Mouse (Mus musculus) left cerebral cortex, adult 8-10 months (tissue): ENCODE measurements around the gene Rps3a1. TPM values are rescaled to one million over a fixed set of nuclear protein-coding genes. Genes with fewer than 3 reads are reported as not detected.

Experiments
- DNase-seq, 2 experiments: peaks; one replicate each; pipeline ENCODE4 v3.0.0; 2022; ENCODE audit warnings: low spot score in 2 of 2
- total RNA-seq, 4 experiments: library from RNA; stranded (reverse); gene quantifications; 2 replicates each; pipeline ENCODE4 v1.2.4; 2022

The Rps3a1 gene
- 100 to 1,000 TPM; 417 to 460 (median 449) TPM for total RNA-seq

DNA sequence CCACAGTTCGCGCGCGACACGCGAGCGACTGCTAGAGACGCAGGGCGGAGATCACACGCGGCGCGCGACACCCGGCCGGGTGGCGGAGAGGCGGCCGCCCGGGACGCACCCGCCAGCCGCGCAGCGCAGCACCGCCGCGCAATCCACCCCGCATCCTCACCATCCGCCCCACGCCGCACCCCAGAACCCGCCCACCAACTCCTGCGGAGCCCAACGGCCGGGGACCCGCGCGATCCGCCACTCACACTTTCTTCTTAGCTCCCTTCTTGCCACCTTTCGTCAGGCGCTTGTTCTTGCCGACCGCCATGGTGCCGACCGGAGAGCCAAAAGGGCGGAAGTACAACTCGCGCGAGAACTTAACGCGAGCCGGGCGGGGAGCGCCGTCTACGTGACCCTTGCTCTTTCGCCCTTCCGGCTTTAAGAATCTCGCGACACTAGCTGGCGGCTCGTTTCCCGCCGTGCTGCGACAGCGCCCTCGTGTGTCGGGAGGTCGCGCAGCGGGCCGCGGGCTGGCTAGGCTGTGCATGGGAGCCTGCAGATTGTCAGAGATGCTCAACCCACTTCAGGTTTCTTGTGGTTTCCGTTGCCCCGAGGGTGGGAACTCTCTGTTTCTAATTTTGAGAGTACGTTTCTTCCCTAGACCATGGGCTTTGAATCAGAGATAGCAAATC, at the start of gene Rps3a1:
TSS of gene Rps3a1 (minus strand) at position 440 of the 671 bp plus-strand sequence.
- peak; percentile 97 to 100 for DNase-seq

- no peak for DNase-seq
Observed at GRCm38 (mm10) chr3:86187736-86188389, 45.4 kb upstream of the Rps3a1 start.

DNA sequence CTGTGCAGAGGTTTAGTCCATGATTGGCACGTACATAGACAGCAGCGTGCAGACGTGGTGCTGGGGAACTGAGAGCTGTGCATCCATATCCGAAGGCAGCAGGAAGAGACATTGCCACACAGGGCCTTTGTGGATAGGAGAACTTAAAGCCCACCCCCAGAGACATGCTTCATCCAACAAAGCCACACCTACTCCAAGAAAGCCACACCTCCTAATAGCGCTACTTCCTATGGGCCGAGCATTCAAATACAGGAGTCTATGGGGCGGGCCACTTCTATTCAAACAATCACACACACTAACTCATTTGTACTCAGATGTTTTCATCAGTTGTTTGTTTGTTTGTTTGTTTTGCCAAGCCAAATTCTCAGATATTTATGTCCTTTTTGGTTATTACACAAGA, 42.0 kb upstream of the Rps3a1 start:
- DNase-seq, result no peak

- no peak for DNase-seq
Observed at GRCm38 (mm10) chr3:86181107-86181506, 38.6 kb upstream of the Rps3a1 start.

GRCm38 (mm10) chr3:86179714-86180113, 37.2 kb upstream of the Rps3a1 start:
- DNase-seq, result no peak

DNA sequence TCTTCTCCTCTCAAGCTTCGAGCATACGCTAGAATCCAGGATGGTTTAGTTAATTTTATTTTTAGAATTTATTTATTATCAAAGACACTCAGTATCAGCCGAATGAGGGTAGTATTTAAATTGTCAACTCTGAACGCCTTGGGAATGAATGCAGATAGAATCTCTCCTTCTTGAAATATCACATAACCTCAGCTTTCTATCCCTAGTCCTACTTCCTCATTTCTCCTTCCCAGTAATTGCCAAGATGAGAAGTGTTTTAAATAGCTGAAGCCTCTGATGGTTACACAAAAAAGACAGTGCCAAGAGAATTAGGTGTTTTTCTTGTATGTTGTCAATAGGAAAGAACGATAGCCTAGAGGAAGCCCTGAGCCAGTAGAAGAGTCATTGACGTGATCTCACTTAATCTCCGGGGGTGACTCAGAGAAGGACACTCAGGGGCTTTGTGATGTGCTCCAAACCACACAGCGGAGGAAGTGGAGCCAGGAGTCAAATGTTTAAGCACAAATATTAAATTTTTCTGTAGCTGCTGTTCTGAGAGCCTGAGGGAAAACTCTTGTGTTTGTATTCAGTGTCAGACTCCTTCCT, 26.4 kb upstream of the Rps3a1 start:
- DNase-seq, result no peak

GRCm38 (mm10) chr3:86149521-86149920, 7.0 kb upstream of the Rps3a1 start:
- DNase-seq, result no peak

DNA sequence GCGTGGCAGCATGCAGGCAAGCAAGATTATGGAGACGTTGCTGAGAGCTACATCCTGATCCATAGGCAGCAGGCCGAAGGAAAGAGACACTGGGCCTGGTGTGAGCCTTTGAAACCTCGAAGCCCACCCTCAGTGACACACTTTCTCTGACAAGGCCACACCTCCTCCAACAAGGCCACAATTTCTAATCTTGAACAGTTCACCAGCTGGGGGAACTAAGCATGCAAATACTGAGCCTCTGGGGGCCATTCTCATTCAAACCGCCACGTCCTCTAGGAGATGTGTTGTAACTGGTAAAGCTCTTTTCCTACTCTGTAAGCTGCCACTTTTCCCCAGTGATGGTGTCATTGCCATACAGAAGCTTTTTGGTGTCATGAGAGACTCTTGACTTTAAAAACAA, 6.6 kb upstream of the Rps3a1 start:
- DNase-seq, result no peak

DNA sequence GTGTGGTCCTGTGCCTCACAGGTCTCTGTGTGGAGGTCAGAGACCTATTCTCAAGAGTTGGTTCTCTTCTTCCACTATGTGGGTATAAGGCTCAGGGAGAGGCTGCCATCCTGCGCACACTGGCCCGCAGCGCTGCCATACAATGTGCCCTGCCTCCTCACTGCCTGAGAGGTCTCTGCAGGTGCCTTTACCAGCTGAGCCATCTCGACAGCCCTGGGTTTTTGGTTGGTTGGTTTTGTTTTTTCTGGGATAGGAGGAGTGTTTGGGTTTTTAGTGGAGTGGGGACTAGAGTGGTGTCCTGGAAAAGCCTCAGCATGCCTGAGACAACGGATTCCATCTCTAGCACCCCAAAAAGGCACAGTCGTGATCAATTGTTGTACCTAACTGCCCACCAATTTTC, 841 bp upstream of the Rps3a1 start:
- DNase-seq, result no peak

- DNase-seq, result no peak
Observed at GRCm38 (mm10) chr3:86142934-86143317, 424 bp upstream of the Rps3a1 start.

GRCm38 (mm10) chr3:86141886-86142262, 628 bp downstream of the Rps3a1 start:
- peak in 1 of 2 experiments; percentile 14 for DNase-seq

GRCm38 (mm10) chr3:86141366-86141765, 1.1 kb downstream of the Rps3a1 start:
- no peak for DNase-seq

GRCm38 (mm10) chr3:86139660-86140059, 2.8 kb downstream of the Rps3a1 start:
- no peak for DNase-seq

DNA sequence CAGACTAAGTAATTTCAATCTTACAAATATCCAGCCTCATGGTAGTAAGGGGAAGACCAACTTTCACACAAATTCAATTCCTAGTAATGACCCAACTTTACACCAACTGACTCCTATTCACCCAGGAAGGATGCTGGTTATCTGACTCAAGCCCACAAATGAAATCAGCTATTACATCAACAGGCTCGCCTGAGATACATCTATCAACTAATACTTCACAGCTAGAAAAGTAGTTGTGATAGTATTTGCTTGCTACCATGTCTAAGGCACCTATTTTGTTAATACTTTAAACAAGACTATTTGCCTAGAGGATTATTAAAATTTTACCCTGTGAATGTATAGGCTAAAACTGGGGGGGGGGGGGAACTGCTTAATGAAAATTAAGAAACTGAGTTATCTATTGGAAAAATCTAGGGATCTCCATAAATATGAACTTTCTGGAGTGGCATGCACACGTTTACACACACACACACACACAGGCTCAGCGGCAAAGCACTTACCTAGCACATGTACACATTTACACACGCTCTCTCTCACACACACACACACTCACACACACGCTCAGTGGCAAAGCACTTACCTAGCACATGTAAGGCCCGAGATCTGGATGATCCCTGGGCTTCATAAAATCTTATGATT, 5.4 kb downstream of the Rps3a1 start:
- no peak for DNase-seq

GRCm38 (mm10) chr3:86135886-86136563, 6.5 kb downstream of the Rps3a1 start:
- no peak for DNase-seq

DNA sequence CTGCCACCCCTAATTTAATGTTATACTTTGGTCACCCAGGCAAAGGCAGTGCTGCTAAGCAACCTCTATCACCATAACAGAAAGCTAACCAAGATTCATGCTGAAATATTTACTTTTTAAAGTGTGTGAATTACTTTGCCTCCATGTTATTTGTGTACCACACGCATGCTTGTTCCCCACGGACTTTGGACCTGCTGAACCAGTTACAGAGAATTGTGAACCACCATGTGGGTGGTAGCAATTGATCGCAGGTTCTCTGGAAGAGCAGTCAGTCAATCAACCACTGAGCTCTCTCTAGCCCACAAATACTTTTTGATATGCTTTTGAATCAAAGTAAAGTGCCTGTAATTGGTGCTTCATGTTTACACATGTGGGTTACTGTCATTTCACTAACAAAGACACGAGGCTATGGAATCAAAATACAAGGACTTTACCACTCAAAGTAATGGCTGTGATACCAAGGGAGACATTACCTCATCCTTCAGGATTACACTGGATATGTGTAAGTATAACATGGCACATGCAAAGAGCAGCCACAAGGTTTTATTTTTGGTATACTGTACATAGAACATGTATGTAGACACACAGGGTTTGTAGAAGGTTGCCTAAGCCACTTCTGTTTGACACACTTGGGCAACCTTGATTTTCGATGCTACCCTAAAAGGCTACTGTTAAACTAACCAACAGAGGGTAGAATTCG, 7.4 kb downstream of the Rps3a1 start:
- DNase-seq, result no peak

GRCm38 (mm10) chr3:86129757-86130156, 12.7 kb downstream of the Rps3a1 start:
- peak in 1 of 2 experiments; percentile 55 for DNase-seq

DNA sequence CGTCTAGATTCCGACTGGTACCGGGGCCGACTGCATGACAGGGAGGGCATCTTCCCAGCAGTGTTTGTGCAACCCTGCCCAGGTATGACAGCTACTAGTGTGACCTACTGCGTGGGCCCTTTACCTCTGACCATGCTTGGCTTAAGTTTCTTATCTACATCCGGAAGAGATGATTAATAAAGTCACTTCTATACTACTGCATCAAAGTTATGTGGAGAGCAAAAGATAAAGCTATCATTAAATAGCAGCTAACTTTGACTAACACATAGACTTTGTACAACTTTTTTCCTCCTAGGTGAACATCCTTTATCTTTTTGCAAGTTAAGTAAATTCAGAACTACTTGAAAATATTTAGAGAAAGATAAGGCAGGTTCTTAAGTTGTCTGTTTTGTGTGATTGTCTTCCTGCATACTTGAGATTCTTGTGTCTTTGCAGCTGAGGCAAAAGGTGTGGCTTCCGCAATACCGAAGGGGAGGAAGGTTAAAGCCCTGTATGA, 19.2 kb downstream of the Rps3a1 start:
- DNase-seq, result no peak

DNA sequence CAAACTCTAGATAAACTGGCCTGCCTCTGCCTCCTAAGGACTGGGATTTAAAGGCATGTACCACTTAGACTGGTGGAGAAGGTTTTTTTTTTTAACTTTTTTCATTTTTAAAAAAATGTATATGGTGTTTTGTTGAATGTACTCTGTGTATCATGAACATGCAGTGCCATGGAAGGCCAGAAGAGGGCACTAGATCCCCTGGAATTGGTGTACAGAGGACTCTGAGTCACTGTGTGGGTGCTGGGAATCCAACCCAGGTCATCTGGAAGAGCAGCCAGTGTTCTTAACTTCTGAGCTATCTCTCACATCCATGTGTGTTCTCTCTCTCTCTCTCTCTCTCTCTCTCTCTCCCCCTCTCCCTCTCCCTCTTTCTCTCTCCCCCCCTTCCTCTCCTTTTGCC, 20.3 kb downstream of the Rps3a1 start:
- DNase-seq, result no peak

DNA sequence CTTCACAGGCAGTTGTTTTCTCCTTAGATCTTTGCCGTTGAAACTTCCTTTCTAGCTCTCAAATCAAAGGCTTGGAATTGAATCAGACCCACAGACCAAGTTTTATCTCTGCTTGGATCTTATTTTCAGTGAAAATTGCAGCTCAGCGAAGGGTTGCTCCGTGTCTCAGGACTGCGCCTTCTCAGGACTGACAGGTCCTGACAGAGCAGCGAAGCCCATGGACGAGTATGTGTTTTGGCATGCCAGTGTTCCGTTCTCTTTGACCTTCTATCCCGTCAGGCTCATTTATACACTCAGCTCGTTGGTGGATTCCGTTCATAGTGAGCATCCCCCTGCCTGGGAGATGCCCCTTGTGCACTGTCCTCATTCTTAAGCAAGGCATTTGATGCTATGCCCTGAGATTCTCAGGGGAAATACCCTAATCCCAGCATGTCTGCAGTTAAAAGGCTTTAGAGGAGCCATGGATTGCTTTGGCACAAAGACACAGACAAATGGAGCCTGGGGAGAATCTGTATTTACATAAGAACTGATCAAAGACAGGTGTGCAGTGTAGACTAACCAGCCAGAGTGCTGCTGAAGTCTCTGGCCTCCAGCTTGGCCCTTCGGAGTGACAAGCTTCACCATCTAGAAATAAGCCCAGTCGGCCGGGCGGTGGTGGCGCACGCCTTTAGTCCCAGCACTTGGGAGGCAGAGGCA, 23.1 kb downstream of the Rps3a1 start:
- DNase-seq, result no peak
